Mouse (Mus musculus) G1E (cell line): ENCODE measurements at regions not wholly inside any gene's neighbourhood (a gene's known extent, or its start where the extent isn't known, plus 50 kb on each side); places are given as distances from the start of the nearest gene placed in this dataset.

ENCODE experiments used
- CTCF ChIP-seq: IDR thresholded peaks from 2 replicates; pipeline ENCODE4 v1.5.1; 2012; ENCODE audit warnings: low read depth, low read length, inconsistent platforms, mixed read lengths
- GATA1 ChIP-seq: IDR thresholded peaks from 2 replicates; pipeline ENCODE4 v1.6.1; 2012; ENCODE audit warnings: borderline replicate concordance, low read length, inconsistent platforms, mixed read lengths
- GATA2 ChIP-seq: IDR thresholded peaks from 2 replicates; pipeline ENCODE4 v1.6.1; 2012; ENCODE audit warnings: low read depth, low read length, inconsistent platforms, borderline replicate concordance
- POLR2AphosphoS5 ChIP-seq: IDR thresholded peaks from 2 replicates; pipeline ENCODE4 v1.6.1; 2012; ENCODE audit warnings: low read depth, low read length, inconsistent platforms; ENCODE audit not compliant: insufficient replicate concordance
- TAL1 ChIP-seq: conservative IDR thresholded peaks from 2 replicates; pipeline ENCODE4 v1.6.1; 2012; ENCODE audit warnings: low read depth, low read length, inconsistent platforms, mixed read lengths

GRCm38 (mm10) chr2:148161966-148162365 is 115.2 kb upstream of the Foxa2 start:
- TF ChIP-seq CTCF (no peak), POLR2AphosphoS5 (no peak), GATA1 (no peak), TAL1 (no peak), GATA2 (no peak)
